Mouse (Mus musculus) adipocyte (in vitro differentiated cells): ENCODE measurements at regions not wholly inside any gene's neighbourhood (a gene's known extent, or its start where the extent isn't known, plus 50 kb on each side); places are given as distances from the start of the nearest gene placed in this dataset.

Experiments
- DNase-seq: peaks from one replicate; pipeline ENCODE4 v3.0.0-alpha.2; 2016; ENCODE audit warnings: low spot score

DNA sequence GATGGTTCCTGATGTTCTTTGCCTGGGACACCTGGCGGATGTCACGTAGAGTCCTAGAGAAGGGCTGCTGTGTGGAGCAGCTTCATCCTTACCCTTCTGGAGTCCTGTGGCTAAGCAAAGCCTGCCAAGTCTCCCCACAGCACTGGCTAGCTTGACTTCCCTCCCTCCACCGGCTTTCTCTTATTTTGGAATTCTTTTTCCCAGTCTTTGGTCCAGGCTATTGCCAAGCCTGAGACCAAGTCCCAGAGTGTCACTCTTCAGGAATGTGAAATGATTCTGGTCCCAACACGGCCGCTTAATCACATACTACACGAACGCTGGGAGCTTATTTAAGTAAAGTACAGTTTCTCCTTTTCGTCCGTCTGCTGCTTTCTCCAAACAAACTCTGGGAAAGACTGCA, 146.4 kb downstream of the Fndc1 start:
- DNase-seq = no peak

DNA sequence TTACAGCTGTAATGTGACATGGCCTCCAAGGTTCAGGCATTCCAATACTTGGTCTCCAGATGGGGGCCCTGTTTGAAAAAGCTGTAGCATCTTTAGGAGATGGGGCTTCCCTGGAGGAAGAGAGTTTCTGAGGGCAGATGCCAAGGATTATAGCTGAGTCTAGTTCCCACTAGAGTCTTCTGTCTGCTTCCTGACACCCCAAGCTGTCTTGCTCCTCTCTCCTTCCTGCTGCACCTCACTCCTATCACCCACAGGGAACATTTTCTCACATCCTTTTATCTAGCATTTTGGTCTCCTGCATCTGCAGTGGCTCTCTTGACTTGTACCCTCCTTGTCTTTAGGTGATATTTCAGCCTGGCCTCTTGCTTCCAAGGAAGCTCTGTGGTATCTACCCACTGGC, 147.3 kb downstream of the Fndc1 start:
- no peak for DNase-seq

DNA sequence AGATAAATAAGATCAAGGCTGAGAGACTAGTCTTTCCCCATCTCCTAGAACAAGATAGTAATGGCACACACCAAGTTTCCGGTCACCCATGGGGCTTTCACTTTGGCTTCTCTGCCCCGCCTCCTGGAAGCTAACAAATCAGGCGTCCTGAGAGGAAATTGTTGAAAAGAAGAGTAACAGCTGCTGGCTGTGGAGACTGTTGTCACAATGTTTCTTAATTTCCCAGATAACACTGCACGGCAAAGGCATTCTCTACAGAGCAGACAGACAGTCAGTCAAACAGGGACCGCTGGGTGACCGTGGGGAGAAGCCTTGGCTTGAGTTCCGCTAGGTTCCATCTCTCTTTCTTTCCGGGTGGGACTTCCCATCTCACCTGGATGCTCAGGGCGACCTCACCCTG, 148.2 kb downstream of the Fndc1 start:
- DNase-seq = no peak

DNA sequence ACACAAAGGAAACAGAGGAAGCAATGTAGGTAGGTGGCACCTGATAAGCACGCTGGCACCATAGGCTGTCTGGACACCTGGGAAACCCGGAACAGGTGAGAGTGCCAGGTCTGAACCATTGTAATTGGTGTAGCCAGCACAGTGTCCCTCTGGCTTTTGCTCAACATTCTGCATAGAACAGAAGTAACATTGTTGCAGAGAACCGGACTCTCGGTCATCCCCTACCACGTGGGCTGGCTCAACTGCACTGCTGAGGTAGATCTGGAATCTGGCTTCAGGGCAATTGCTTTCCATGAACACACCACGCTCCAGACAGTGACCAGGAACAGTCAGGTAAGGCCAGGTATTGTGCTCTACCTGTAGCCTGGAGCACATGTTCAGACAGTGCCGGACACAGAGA, 149.3 kb downstream of the Fndc1 start:
- DNase-seq = no peak

DNA sequence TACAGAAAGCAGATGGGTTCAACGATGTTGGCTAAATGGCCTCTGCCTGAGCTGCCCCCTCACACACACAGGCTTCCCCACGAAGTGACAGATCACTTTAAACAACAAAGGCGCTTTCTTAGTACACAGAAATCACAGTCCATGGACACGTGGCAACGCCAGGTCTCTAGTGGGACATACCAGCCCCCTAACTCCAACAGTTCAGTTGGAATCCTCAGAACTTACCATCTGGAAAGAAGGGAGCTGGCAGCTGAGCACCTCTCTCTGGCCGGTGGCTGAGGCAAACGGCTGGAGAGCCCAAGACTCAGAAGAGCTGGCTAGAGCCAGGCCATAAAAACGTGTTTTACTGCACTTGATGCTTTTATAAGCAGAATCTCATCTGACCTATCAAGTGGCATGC, 149.8 kb downstream of the Fndc1 start:
- DNase-seq = no peak

DNA sequence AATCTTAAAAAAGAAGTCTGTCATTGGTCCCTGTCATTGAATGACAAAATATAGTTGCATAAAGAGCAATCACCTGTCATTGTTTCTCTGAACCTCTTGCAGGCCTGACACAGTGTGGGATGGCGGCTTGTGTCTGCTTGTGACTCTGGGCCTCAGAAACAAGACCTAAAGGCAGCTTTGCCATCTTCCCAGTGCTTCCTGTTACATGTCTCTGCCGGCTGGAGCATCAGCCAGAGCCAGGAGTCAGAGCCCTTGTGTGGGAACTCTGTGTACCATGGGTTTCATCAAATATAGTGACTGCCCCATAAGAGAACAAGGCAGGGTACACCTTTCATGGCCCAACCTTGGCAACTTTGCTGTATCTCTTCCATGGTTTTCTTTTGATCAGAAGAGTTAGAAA, 150.3 kb downstream of the Fndc1 start:
- no peak for DNase-seq

DNA sequence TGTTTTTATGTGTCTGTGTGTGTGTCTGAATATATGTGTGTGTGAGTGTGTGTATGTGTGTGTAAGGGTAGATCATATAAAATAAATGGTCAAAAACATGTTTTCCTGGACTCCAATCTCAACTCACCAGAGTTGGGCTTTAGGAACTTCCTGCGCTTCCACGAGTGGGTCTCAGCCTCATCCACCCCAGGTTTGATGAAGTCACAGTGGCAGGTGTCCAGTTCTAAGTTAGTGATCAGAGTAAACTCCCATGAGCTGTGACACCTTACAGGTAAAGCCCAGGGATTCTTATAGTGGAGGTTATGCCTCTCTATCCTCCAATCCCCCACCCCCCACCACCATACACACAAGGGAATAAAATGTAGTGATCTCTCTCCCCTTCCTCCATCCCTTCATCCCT, 152.6 kb downstream of the Fndc1 start:
- DNase-seq = no peak

DNA sequence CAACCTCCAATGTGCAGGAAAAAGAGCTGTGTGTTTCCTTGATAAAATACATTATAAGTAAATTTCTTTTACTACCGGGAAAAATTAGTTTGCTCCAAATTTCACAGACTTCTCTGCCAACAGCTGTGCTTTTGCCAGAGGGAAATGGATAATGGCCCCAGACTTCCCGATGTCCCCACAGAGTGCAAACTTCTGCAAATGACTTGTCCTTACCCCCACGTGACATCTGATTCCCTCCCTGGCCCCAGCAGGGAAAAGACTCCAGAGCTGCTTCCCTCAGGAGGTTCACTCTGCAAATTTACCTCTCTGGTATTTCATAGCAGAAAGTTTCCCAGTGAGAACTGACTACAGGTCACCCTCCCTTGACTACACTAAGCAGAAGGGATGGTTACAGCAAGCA, 159.3 kb downstream of the Fndc1 start:
- DNase-seq = no peak

DNA sequence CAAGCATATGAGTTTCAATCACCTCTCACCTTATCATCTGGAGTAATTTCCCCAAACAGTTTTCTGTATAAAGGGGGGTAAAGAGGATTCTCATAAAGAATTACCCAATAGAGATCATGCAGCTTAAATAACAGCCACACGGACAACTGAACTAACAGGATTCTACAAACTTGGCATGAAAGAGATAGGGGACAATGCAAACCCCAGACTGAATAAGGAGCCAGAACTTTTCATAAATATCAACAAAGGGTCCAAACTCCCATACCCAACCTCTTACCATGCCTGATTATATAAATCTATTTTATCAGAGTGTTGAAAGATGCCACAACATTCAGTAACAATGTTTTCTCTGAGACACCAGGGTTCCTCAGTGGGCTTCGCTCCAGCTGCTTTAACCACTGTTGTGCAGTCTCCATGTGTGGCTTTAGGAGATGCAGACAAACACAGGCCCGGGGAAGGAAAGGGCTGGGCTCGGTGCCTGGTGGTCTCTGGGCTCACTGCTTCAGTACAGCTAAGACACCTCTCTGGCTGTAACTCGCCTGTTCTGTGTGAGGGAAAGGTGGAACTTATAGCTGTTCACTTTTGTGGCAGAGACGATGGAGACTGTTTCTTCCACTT, 160.2 kb downstream of the Fndc1 start:
- no peak for DNase-seq

DNA sequence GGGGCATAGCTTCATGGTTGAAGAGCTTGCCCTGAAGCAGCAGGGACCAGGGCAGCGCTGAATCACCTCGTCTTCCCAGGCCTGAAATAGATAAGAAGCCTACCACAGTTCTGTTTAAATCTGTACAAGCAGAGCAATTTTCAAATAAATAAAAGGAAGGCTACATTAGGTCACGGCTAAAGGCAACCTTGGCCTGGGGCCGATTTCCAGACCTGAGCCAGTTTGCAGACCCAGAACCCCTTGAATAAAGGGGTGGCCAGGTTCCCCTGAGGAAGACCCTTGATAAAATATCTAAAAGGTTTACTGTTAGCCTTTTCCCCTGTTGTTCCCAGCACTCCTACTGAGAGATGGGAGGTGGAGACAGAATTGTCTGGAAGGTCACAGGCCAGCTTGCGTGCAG, 160.9 kb downstream of the Fndc1 start:
- DNase-seq = no peak

DNA sequence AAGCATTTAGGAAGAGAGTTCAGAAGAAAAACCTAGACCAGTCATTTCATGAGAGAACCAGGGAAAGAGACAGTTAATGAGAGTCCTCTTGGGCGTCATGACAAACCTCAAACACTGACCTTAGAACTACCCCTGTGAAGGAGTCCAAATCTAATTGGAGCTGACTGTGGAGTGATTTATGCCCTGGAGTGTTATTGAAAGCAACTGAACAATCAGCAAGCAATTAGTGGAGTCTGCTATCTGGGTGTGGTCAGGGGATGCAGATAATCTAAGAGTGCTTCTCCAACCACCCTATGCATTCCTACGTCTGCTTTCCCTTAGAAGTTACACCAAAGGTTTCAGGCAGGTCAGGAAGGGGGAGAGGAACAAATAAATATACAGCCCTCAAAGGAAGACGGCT, 161.4 kb downstream of the Fndc1 start:
- no peak for DNase-seq

DNA sequence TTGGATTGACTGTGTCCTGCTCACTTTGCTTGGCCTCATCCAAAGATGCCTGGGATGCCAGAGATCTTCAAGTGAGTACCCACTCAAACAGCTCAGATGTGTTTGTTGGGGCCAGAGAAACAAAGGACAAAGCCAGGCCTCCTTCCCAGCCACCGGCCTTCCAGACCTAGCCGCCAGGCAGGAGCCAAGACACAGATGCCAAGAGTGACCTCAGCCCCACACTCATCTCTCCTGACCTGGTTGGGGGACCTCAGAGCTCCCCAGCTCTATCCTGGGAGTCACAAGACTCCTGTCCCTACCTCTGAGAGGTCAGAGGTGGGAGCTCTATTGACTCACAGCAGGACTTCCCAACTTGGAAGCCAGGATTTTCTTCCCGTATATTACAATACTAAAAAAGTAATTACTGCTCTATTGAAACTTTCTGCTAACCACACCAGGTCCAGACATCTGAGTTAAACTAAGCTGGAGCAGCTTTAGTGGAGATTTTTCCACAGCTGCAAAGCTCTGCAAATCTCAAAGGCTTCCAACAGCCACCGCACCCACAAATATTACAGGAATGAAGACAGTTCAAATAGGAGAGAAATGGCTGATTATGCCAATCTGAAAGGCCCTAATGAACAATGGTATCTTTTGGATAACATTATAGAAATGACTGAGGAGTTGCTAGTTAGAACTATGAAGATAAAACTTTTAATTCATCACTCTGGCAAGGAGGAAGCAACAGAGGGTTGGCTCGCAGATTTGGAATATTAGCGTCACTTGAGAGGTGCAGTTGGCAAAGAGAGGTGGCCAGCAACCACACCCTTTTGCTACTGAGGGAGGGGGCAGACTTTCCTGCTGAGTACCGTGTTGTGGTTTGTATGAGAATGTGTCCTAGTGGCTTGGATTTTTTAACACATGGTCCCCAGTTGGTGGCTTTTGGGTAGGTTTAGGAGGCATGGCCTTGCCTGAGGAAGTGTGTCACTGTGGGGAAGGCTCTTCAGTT, 162.9 kb downstream of the Fndc1 start:
- no peak for DNase-seq

DNA sequence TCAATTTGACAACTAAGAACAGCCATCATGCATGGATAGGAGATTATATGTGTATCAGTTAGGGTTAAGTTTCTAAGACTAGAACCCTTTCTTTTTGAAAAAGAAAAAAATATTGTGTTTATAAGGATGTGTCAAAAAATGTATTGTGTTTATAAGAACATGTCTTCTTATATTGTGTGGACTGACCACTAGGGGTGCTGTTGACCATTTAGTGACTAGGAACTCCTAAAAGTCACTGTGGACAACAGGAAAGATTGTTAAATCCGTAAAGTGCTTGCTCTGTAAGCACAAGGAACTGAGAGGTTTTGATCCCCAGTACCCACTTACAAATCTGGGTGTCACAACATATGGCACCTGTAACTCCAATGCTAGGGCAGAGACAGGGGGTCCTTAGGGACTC, 170.6 kb downstream of the Fndc1 start:
- no peak for DNase-seq

DNA sequence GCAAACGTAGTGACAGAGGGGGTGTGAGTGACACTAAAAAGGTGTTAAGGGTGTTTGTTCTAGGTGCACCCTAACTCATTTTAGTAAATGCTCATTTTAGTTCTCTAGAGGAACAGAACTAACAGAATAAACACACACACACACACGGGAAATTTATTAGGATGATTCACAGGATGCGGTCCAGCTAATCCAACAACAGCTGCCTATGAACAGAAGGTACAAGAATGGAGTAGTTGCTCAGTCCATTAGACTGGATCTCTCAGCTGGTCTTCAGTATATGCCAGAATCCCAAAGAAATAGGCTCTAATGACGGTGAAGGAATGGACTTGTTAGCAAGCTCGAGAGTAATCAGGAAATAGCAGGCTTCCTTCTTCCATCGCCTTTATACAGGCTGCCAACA, 171.1 kb downstream of the Fndc1 start:
- no peak for DNase-seq

DNA sequence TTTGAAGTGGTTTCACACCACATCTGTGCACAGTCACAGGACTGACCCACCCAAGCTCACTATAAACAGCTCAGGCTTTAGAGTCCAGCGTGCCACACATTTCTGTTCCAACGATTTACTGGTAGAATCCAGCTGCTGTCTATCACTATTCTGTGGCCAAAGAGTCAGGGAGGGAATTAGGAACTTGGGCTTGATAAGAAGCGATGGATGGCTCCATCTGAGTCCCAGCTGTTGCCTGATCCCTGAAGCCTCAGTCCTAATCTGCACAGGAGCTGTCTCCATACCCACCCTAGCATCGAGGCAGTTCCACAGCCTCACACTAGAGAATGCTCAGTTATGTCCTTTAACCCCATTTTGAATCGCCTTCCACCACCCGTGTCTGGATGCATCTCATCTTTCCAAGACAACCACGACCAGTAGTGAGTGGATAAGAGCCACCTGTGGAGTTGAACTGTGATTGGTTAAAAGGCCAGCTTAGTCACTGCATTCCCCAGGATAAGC, 173.0 kb downstream of the Fndc1 start:
- no peak for DNase-seq

DNA sequence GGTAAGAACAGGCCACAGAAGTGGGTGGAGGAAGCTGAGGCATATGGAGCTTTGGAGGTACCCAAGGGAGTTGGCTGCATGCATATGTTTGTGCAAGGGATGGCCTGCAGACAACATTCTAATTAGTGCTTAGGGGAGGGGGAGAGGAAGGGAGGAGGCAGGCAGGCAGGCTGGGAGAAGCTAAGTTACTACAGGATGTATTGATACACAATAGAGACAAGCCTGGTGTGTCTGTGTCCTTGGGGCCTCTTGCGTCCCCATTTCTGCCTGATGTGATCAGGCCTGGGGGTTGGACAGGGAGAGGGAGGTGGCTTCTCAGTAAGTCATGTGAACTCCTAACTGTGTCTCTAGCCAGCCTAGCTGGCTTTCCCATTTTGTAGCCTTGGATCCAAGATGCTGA, 175.1 kb downstream of the Fndc1 start:
- no peak for DNase-seq

DNA sequence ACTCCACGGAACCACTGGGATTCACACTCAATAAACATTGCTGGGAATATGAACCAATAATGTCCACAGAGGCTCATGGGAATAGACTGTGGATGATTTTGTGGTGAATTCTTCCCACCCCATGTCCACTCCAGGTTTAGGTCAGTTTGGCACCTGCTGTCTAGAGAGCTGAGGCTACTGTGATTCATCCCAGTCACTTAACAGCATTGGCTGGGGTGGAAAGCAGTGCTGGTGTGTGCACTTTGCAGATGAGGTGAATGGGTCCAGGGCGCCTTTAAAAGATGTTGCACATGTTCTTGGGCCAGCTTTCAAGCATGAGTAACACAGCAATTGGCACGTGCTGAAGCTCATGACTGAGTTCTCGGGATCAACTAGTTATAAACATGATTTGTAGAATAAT, 176.7 kb downstream of the Fndc1 start:
- DNase-seq = no peak

DNA sequence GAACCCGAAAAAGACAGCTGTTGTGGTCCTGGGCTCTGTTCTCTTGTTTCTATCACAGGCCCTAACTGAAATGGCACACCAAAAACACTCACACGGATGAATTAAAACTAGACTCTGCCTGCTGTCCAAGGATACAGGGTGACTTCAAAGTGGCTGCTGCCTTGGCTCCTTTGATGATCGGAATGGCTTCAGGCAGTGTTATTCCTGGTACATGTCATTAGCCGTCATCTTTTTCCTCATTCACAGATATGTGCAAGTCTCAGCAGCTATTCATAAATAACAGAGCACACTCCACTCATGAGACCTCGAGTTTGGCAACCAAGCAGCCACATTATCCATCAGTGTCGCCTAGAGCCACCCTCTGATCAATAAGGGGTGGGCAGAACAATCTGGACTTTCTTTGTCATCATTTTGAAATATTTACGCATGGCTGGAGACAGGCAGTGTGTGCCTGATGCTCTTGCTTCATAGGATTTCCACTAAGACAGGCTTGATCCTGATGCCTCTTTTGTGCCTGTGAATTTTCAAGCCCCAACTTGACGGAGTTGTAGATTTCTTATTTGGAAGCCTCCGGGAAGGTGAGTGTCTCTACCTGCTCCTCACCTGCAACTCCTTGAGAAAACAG, 182.1 kb downstream of the Fndc1 start:
- no peak for DNase-seq

DNA sequence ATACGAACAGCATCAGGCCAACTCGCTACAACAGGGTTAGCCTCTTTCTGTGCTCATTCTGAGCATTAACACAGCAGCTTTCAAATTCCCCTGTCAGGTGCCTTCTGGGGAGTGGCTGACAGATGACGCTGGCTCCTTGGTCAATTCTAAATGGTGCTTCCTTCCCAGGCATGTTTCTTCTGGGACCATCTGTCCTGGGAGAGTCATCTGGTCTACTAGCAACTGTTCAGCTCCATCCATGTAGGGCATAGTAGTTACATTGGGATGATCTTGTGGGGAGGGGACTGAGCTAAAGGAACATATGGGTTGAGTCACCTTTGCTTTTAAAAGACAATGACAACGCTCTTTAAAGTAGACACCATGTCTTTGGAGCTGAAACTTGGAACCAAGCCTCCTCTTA, 183.5 kb downstream of the Fndc1 start:
- no peak for DNase-seq

DNA sequence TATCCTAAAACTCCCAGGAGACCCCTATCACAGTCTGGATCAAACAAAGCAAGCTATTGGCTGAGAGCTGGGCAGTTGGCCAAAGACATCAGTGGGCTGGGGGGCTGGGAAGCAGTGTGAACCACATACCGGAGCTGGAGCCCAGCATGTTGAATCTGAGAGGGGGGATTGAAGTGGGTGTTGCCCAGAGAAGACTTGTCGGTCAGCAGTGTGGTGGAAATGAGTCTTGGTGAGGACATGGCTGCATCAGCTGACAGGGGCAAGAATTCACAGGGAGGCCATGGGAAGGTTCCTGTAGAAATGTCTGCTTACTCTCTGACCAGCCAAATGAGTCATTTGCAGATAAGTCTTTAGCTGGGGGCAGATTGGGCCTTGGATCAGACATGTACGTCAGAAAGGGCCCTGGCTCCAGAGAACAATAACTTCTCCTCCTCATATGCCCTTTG, 184.6 kb downstream of the Fndc1 start:
- DNase-seq = no peak

DNA sequence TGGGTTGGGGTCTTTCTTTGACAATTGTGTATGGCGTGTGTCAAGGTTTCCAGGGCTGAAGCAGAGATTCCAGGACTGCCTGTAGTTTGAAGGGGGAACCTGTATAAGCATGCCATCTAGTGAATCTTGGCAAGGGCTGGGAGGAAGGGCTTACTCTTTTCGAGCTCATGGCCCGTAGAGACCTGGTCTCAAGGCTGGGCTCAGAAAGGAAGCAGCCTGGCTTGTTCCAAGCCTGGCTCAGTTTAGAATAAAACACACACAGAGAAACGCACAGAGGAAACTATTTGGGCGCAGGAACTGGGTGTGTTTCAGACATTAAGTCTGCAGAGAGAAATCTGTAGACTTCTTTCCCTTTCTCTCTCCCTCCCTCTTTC, 192.8 kb downstream of the Fndc1 start:
- no peak for DNase-seq

DNA sequence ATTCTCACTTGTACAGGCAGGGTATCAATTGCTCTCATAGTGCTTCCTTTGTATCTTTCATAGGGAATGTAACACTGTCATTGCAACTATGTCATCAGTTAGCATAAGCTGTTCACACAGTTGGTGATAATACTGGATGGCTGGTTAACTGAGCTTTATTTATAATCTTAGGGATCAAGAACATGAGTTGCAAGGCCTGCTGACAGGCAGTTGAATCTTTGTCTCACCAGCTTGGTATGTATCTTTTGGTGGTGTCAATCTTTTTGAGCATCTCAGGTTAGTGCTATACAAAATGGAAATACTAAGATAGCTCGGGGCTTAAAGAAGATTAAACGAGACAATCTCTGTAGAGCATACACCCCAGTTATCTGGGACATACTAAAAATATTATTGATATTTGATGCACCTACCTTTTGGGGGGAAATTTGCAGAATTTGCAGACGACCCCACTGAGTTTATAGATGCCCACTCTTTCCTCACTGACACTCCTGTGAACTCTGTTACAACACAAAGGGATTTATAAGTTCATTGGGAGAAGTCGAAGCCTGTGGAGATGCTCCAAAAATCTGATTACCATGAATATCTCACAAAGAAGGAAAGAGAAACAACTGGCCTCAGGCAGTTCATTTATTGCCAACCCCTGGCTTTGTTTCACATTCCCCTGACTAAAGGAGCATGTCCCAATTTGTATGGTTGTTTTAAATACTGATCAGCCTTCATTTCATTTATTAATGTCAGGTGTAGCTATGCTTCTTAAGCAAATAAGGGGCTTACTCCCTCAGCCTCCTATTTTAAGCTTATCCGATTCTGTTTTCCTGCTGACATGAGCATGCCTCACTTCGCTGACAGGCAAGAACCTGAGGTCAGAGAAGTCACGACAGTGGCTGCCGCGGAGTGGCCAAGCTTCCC, 193.5 kb downstream of the Fndc1 start:
- no peak for DNase-seq
